Mouse (Mus musculus): ENCODE data around the gene Ifih1. TPM values are rescaled to one million over a fixed set of nuclear protein-coding genes. Genes with fewer than 3 reads are reported as not detected.

Gene Ifih1
- polyA plus RNA-seq, 1 experiment from 2014 or later: 7.0 TPM

DNA sequence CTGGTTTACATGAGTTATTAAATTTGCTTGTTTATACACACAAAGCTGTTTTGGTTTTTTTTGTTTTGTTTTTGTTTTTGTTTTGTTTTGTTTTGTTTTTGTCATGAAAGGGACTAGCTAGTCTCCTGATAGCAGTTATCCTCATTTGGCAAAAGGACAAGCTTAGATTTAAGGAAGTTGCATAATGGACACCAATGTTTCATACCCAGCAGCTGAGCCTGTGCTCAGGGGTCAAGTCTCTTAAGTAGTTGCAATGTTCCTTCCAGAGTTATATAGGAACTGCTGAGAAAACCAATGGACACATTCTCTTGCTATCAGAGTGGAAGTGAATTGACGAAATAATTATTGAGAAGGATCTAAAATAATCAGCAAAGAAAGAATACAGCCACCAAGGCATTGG lies 10.0 kb upstream of the Ifih1 start:
- no peaks in the 10 kb centered on the region for H3K27me3 ChIP-seq (replicated peaks)
- no peaks in the 10 kb centered on the region for H3K9me3 ChIP-seq
- H3K4me1 ChIP-seq (replicated peaks): no peaks in the 10 kb centered on the region
- H3K9ac ChIP-seq: no peak overlapping the region
- no peak for ATAC-seq
- H3K27ac ChIP-seq: no peak overlapping the region
- H3K36me3 ChIP-seq: no peaks in the 10 kb centered on the region
- H3K4me2 ChIP-seq (replicated peaks): no peak overlapping the region
- WGBS: 74% methylated on average over 1 of the region's 1 CpGs
- no peak overlapping the region for H3K4me3 ChIP-seq (replicated peaks)

DNA sequence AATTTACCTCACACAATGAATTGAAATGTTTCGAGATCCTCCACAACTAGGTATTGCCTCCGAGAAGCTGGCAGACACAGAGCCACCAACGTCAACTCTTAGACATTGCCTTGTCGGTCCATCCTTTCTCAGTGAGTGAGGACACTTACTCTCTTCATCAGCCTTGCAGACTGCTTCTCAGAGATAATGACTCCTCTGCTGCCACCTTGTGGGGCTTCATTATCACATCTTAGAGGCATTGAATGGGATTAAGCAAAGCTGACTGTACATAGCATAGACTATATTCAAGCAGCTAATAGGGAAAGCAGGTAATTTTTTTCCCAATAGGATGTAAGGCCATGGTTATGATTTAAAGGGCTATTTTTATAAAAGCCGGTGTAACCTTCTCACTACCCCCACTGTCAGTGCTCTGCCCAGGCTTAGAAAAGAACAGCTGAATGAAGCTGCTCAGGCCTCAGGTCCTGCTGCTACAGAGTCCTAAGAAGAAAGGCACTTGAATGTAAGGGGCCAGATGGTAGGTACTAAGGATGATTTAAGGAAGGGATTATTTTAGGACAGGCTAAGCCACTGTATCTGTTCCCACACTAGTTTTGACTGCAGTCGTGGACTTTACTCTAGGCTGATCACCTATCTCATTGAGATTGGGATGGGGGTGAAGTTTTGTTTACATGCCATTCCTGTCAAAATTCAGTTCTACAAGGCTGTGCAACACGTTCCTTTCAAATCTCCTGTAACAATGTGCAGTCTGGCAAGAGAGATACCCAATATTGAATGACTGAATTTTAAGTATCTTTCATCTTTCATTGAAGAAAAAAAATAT lies 8.7 kb upstream of the Ifih1 start:
- H3K4me3 ChIP-seq (replicated peaks): no peak overlapping the region
- H3K36me3 ChIP-seq: no peaks in the 10 kb centered on the region
- no peak overlapping the region for H3K9ac ChIP-seq
- H3K9me3 ChIP-seq: no peaks in the 10 kb centered on the region
- no peaks in the 10 kb centered on the region for H3K27me3 ChIP-seq (replicated peaks)
- 47% methylated on average over 7 of the region's 7 CpGs for WGBS
- no peaks in the 10 kb centered on the region for H3K4me1 ChIP-seq (replicated peaks)
- H3K27ac ChIP-seq: no peak overlapping the region
- H3K4me2 ChIP-seq (replicated peaks): no peak overlapping the region
- ATAC-seq: peak; percentile 62

DNA sequence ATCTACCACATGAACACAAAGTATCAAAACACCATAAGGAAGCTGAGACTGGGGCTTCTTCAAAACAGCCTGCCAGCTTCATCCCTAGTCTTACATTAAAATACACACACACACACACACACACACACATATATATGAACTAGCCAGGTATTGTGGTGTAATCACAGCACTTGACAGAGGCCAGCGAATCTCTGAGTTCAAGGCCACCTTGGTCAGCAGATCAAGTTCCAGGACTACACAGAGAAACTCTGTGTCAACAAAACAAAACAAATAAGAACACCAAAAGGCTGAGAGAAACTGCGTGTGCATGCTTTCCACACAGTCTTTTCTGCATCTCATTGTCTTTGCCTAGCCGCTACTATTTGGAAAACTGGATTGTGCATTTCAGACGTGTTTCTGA lies 6.4 kb upstream of the Ifih1 start:
- Histone ChIP-seq H3K27me3 (replicated peaks) (no peaks in the 10 kb centered on the region), H3K4me2 (replicated peaks) (no peak overlapping the region), H3K9ac (no peak overlapping the region), H3K4me3 (replicated peaks) (no peak overlapping the region), H3K9me3 (no peaks in the 10 kb centered on the region), H3K27ac (no peak overlapping the region), H3K36me3 (no peaks in the 10 kb centered on the region), H3K4me1 (replicated peaks) (no peaks in the 10 kb centered on the region)
- 71% methylated on average over 4 of the region's 4 CpGs for WGBS
- 0 out of 2 replicates have a peak, but pooled peaks have one; percentile 28 for ATAC-seq

DNA sequence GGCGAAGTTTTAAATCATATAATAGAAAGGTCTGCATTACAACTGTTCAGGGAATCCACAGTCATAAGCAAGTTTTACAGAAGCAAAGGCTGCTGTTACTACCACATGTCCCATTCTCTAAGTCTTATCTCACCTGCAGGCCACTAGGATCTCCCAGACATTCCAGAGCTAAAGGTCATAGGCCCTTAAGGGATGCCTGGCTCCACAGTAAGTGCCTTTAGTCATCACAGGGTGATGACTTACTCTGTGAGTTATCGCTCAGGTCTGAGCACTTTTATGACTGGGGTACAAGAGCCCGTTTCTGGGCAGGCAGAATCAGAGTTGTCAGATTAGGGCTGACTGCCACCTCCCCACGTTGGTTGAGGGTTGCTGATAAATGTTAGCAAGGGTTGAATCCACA lies 5.8 kb upstream of the Ifih1 start:
- Histone ChIP-seq H3K4me1 (replicated peaks) (no peaks in the 10 kb centered on the region), H3K36me3 (no peaks in the 10 kb centered on the region), H3K9ac (no peak overlapping the region), H3K4me3 (replicated peaks) (no peak overlapping the region), H3K4me2 (replicated peaks) (no peak overlapping the region), H3K9me3 (no peaks in the 10 kb centered on the region), H3K27ac (no peak overlapping the region), H3K27me3 (replicated peaks) (no peaks in the 10 kb centered on the region)
- 55% methylated on average over 4 of the region's 4 CpGs for WGBS
- peak; percentile 81 for ATAC-seq

DNA sequence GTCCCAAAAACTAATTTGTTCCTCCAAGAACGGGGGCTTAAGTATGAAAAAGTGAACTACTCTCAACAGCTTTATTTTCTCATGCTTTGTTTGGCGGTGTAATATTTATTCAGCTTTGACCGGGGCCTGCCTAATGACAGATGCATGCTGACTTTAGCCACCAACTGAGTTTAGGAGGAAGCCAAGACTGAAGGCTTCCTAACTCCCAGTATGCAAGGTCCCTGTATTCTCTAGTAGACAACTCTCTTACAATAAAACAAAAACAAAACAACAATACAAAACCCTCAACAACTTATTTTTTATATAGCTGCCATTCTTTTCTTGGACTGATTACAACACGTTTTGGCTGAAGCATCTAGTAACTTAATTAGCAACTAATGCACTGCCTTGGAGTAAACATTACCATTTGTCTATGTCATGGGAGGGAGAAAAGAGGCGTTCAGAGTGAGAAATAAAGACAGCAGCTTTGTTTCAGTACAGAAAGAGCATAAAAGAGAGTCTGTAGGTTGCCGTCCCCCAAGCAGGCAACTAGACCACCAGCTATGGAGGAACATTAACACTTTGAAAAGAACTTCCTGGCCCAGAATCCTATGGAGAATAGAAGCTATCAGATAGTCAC lies 725 bp upstream of the Ifih1 start:
- H3K4me3 ChIP-seq (replicated peaks): peak overlapping the region; percentile 48
- H3K27me3 ChIP-seq (replicated peaks): no peaks in the 10 kb centered on the region
- peak overlapping the region; percentile 72 for H3K27ac ChIP-seq
- H3K9me3 ChIP-seq: no peaks in the 10 kb centered on the region
- H3K4me2 ChIP-seq (replicated peaks): peak overlapping the region; percentile 62
- whole genome bisulfite sequencing: 22% methylated on average over 6 of the region's 6 CpGs
- H3K36me3 ChIP-seq: no peaks in the 10 kb centered on the region
- H3K4me1 ChIP-seq (replicated peaks): peaks cover 5% of the 10 kb centered on the region; the same call in 1 of the 2 replicates
- no peak overlapping the region for H3K9ac ChIP-seq
- ATAC-seq: peak; percentile 15

DNA sequence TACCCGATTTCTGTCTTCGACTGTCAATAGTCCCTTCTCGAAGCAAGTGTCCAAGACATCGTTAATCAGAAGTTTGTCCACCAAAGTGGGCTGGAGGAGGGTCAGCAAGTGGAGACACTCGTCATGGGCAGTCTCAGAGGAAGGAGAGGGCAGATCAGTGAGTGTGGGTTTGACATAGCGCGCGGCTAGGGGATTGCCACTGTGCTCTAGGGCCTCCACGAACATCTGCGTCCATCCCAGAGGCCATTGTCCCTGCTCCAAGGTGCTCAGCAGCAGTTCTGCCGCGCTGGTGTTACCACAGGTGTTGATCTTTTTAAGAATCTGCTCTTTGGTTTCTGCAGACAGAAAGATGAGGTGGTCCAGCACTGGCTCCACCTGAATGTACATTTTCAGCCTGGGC lies 580 bp downstream of the Ifih1 start:
- no peaks in the 10 kb centered on the region for H3K27me3 ChIP-seq (replicated peaks)
- H3K9me3 ChIP-seq: no peaks in the 10 kb centered on the region
- H3K4me3 ChIP-seq (replicated peaks): peak overlapping the region; percentile 48
- peak overlapping the region; percentile 72; the same call in 1 of the 2 replicates for H3K27ac ChIP-seq
- ATAC-seq: peak; percentile 57
- peak overlapping the region; percentile 62 for H3K4me2 ChIP-seq (replicated peaks)
- WGBS: 37% methylated on average over 12 of the region's 12 CpGs
- H3K9ac ChIP-seq: peak overlapping the region; percentile 56
- no peaks in the 10 kb centered on the region for H3K36me3 ChIP-seq
- H3K4me1 ChIP-seq (replicated peaks): peaks cover 5% of the 10 kb centered on the region; the same call in 1 of the 2 replicates

DNA sequence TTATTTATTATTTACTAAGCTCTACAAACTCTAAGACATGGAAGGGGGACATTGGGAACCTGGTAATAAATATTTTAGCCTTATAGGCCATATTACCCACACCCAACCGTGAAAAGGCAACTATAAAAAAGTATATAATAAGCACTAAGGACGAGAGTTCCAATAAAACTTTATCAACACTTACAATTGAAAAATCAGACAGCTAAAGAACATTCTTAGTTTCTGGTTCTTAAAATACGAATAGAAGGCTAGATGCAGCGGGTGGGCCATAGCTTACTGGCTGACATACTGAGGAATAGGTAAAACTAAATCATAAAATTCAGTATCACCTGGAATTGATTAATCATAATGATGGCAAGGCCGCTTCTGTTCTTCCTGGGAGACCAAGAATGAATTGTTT lies 1.2 kb downstream of the Ifih1 start:
- Histone ChIP-seq H3K9ac (no peak overlapping the region), H3K4me3 (replicated peaks) (0 out of 2 replicates have a peak overlapping the region, but pooled peaks have one; percentile 48), H3K36me3 (no peaks in the 10 kb centered on the region), H3K4me2 (replicated peaks) (peak overlapping the region; percentile 62; the same call in 1 of the 2 replicates), H3K9me3 (no peaks in the 10 kb centered on the region), H3K27me3 (replicated peaks) (no peaks in the 10 kb centered on the region), H3K27ac (no peak overlapping the region), H3K4me1 (replicated peaks) (peaks cover 5% of the 10 kb centered on the region; the same call in 1 of the 2 replicates)
- ATAC-seq: no peak
- 91% methylated on average over 5 of the region's 5 CpGs for WGBS

DNA sequence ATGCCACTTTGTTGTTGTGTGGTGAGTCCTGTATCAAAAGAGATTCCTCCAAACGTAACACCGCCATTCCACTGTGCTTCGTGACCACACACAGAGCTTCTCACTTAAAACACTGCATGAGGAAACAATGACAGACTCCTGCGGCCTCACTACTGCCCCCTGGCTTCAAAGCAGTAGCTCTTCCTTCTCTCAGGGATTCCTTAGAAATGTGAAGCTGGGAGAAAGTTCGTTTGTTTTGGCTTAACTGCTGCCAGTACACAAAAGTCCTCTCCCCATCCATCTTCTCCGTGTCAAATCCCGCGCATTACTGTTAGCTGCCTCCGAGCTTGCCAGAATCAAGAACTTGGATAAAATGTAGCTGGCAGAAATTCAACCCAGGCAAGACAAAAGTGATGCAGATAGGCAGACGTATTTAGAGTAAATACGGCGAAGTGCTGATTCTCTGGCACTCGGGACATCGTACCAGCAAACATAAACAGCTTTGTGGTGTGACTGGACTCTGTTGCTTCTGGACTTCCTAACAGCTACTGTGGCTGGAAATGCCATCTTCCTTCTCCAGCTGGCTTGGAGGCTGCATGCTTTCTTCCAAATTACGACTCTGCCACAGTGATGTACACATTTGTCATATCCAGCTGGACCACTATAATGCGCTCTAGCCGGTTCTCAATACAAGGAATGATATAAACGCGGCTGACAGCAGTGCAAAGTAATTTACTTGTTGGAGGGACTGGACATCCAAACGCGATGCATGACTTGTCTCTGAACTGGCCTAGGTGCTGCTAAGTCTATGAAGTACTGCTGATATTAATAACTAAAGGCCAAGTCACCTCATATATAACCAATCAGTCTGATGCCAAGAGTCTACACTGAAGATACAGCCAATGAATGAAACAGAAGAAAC lies 2.4 kb downstream of the Ifih1 start:
- 31% methylated on average over 21 of the region's 21 CpGs for WGBS
- ATAC-seq: no peak

DNA sequence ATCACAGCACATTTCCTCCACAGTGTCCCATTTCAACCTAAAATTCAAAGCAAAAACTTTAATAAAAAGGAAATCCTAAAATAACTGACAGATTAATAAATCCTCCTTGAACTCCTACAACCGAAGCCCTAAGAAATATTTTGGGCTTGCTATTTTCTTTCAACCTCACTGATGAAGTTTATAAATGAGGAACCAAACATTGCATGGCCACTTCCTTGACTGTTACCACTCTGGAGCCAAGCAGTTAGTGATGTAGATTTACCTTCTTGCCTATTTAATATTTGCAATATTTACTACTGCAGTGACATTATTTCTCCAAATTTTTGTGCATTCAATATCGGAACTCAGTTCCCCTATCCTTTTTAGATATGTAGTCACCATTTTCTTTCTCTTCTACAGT lies 6.2 kb downstream of the Ifih1 start:
- H3K9me3 ChIP-seq: no peaks in the 10 kb centered on the region
- H3K4me2 ChIP-seq (replicated peaks): no peak overlapping the region
- no peak overlapping the region for H3K4me3 ChIP-seq (replicated peaks)
- WGBS: 82% methylated on average over 2 of the region's 2 CpGs
- no peak overlapping the region for H3K27ac ChIP-seq
- H3K27me3 ChIP-seq (replicated peaks): no peaks in the 10 kb centered on the region
- H3K9ac ChIP-seq: no peak overlapping the region
- H3K4me1 ChIP-seq (replicated peaks): peaks cover 5% of the 10 kb centered on the region; the same call in 1 of the 2 replicates
- ATAC-seq: no peak
- no peaks in the 10 kb centered on the region for H3K36me3 ChIP-seq

More for the DNA sequence above, 2.4 kb downstream of the Ifih1 start:
- Histone ChIP-seq H3K4me2 (replicated peaks) (peak overlapping the region; percentile 38), H3K4me1 (replicated peaks) (peaks cover 5% of the 10 kb centered on the region; the same call in 1 of the 2 replicates), H3K4me3 (replicated peaks) (peak overlapping the region; percentile 12), H3K27me3 (replicated peaks) (no peaks in the 10 kb centered on the region), H3K27ac (no peak overlapping the region), H3K9me3 (no peaks in the 10 kb centered on the region), H3K9ac (no peak overlapping the region), H3K36me3 (no peaks in the 10 kb centered on the region)

DNA sequence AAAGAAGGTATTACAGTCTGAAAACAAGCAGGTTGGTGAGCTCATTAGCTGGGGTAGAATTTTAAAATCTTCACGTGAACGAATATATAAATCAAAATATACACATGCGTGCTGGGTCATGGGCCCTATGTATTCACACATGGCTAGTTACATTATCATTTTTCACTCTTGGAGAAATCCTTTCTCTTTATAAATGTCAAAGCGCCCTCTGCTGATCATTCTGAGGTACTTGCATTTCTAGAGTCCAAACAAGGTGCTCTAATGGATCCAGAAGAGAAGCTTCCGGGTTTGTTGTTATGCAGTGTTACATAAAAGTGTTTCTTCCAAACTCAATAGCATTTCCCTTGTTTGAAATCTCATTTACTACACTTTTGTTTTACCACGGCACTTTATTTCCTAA lies 15.6 kb downstream of the Ifih1 start:
- no peak for ATAC-seq
- Histone ChIP-seq H3K9me3 (no peaks in the 10 kb centered on the region), H3K27me3 (replicated peaks) (no peaks in the 10 kb centered on the region), H3K27ac (no peak overlapping the region), H3K36me3 (no peaks in the 10 kb centered on the region), H3K4me1 (replicated peaks) (no peaks in the 10 kb centered on the region), H3K9ac (no peak overlapping the region), H3K4me3 (replicated peaks) (no peak overlapping the region), H3K4me2 (replicated peaks) (no peak overlapping the region)
- 21% methylated on average over 6 of the region's 6 CpGs for WGBS

DNA sequence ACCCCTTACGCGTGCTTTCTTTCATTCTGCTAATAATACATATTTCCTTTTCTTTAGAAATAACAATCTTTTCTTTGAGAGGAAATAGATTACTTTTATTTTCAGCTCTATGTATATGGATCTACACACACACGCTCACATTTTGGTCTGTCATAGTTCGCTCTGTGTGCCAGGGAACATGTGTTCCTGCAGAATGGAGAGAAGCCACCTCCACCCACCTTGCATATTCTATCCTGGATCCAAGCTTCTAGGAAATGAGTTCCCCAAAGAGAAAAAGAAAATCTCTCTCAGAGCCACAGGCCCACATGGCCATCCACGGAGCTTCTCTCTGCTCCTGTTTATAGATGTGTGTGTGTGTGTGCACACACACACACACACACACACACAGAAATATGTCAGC lies 17.7 kb downstream of the Ifih1 start:
- H3K27ac ChIP-seq: no peak overlapping the region
- no peaks in the 10 kb centered on the region for H3K9me3 ChIP-seq
- H3K4me1 ChIP-seq (replicated peaks): no peaks in the 10 kb centered on the region
- H3K9ac ChIP-seq: no peak overlapping the region
- 0 out of 2 replicates have a peak, but pooled peaks have one; percentile 17 for ATAC-seq
- H3K4me3 ChIP-seq (replicated peaks): no peak overlapping the region
- 82% methylated on average over 5 of the region's 5 CpGs for WGBS
- H3K36me3 ChIP-seq: no peaks in the 10 kb centered on the region
- H3K4me2 ChIP-seq (replicated peaks): no peak overlapping the region
- H3K27me3 ChIP-seq (replicated peaks): no peaks in the 10 kb centered on the region

DNA sequence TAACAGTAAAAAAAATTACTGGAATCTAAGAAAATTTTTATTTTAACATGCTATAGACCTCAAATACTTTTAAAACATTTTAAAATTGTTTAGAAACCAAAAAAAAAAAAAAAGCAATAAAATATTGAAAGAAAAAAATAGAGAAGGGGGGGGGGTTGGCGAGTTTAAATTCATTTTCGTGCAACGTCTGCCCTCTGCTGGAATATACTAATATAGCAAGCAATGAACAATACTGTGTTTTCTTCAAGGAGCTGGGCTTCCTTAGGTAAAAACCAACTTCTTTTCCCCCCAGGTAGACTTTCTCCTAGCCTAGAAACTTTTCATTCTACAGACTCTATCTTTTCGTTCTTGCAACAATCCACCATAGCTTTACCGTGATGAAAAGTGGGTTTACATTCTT lies 18.3 kb downstream of the Ifih1 start:
- 12% methylated on average over 5 of the region's 5 CpGs for whole genome bisulfite sequencing
- no peaks in the 10 kb centered on the region for H3K9me3 ChIP-seq
- no peaks in the 10 kb centered on the region for H3K4me1 ChIP-seq (replicated peaks)
- no peak overlapping the region for H3K4me3 ChIP-seq (replicated peaks)
- H3K9ac ChIP-seq: no peak overlapping the region
- no peak overlapping the region for H3K27ac ChIP-seq
- no peaks in the 10 kb centered on the region for H3K36me3 ChIP-seq
- H3K4me2 ChIP-seq (replicated peaks): no peak overlapping the region
- ATAC-seq: no peak
- H3K27me3 ChIP-seq (replicated peaks): no peaks in the 10 kb centered on the region

Data from intestine, embryonic 15.5 days (tissue).